Mouse (Mus musculus): ENCODE measurements around the gene Dhx38.

The Dhx38 gene

DNA sequence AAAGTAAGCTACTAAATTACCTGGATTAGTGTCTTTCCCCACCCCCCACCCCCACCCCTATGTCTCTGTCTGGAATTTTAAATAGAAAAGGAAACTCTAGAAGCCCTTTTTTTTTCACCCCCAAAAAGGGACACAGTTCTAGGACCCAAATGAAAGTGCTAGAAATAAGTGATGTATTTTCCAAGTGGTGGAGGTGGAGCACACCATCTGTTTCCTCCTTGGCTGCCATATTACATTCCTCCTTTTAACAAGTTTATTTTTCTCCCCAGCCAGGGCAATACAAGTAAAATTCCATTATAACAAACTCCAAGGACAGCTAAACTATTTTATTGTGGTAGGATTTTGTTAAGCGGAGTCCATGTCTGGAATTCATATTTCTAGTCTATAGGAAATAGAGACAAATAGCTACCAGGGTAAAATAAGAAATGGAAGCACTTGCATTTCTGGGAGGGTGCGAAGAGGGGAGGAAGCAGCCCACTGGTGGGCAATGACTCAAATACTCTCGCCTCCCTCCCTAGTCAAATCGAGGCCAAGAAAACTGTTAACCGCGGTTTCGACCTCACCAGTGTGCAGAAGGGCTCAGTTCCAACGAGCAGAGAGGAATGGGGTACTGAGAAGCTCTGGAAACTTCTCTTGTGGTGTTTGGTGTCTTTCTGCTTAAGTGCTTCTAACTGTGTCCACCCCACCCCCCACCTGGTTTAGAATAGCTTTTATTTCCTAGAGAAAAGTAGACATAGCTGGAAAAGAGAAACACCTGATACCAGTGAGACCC, 22.7 kb downstream of the Dhx38 start:
- DNase-seq, result no peak

DNA sequence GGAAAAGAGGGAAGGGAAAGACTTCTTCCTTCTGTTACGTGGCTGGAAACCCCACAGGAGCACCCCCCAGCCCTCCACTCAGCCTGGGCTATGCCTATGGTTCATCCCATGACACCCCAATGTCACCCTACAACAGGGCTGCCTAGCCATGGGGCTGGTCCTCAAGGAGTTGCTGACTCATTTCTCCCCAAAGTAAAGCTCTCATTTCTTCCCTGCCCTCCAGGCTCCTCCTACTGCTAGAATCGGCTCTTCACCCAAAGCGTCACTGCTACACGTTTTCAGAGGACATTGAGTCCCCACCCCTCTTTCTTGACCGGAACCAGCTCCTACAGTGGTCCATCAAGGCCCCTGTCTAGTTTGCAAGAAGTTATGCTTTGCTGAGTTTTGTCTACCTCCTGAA, 23.5 kb downstream of the Dhx38 start:
- DNase-seq, result no peak

DNA sequence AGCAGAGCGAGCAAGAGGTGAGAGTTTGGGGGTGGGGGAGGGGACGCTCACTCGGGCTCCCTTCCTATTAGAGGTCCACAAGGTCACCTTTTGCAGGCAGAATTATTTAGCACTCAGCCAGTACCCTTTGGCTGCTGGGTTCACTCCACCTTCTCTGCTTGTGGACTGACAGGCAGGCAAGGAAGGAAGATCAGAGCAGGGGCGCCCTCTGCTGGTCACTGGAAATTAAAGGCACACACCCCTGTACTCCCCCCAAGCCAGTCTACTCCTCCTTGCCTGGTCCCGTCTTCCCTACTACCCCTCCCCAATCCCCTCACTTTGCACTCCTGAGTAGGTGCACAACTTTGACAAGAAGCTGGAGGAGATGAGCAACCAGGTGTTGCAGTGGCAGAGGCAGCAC, 29.0 kb downstream of the Dhx38 start:
- peak; percentile 78 for DNase-seq

DNA sequence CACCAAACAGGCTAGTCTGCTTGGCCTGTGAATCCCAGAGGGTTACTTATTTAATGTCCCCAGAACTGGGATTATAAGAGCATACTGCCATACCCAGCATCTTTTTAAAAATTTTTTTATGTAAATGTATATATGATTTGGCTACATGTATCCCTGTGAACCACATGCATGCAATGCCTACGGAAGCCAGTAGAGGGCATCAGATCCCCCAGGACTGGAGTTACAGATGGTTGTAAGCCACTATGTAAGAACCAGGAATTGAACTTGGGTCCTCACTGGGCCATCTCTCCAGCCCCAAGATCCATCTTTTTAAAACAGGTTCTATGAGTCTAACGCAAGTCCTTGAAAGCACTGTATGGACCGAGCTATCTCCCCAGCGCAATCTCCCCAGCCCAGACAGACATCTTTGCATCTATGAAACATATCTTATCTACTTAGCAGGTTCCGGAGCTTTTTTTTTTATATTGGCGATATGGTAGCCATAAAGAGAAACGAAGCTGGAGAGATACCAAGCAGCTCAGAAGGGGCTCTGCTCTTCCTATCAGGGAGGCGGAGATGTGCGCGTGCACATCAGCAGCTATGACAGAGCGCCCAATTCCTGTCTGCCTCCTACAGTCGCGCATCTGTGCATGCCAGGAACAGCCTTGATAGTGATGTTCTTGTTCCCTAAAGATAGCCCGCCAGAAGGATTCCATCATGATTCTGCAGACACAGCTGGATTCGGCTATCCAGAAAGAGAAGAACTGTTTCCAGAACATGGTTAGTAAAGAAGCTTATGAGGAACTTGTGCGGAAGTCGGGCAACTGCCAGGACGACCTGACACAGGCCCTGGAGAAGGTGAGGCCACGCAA, 30.3 kb downstream of the Dhx38 start:
- peak; percentile 51 for DNase-seq

DNA sequence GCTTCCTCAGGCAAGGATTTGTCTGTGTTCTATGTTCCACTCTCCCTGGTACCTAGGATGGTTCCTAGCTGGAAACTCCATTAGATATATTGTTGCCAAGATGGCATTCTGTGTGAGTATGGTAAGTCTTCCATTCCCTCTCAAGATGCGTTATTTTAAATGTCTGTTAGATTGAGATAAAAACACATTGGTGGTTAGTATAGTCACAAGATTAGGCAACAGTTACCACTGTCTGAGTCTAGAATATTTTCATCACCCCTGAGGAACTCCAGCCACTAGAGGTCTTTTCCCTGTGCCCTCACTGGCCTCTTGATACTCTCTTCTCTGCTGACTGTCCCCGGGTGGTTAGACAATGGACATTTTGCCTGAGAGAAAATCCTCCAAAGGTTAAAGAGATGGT, 41.7 kb downstream of the Dhx38 start:
- DNase-seq, result no peak

DNA sequence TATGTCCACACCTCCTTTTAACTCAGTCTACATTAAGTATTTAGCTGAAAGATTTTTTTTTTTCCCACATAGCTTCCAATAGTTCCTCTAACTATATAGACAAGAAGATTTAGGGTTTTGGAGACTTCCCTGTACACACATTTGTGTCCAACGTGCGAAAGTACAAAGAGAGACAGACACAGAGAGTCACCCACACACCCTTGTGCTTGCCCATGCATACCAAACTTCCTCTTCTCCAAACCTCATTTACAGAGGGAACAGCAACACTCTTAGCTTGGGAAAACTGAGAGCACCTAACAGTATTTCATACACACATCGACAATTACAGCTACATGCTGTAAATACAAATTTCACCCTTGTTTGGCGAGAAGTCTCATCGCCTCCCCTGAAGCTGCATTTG, 60.1 kb downstream of the Dhx38 start:
- DNase-seq, result no peak

DNA sequence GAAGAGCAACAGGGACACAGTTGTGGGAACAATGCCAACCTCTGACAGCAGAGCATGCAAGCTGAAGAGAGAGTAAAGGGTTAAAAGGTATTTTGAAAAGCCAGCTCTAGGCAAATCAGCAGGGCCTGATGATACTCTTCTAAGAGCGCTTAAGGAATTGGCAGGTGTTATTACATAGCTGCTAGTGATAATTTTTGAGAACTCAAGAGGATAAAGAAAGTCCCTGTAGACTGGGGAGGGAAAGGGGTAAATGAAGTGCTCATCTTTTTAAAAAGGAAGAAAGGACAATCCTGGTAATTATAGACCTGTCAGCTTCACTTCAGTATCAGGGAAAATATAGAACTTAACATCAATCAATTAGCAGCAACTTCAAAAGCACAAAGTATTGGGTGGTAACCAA, 62.1 kb downstream of the Dhx38 start:
- no peak for DNase-seq

DNA sequence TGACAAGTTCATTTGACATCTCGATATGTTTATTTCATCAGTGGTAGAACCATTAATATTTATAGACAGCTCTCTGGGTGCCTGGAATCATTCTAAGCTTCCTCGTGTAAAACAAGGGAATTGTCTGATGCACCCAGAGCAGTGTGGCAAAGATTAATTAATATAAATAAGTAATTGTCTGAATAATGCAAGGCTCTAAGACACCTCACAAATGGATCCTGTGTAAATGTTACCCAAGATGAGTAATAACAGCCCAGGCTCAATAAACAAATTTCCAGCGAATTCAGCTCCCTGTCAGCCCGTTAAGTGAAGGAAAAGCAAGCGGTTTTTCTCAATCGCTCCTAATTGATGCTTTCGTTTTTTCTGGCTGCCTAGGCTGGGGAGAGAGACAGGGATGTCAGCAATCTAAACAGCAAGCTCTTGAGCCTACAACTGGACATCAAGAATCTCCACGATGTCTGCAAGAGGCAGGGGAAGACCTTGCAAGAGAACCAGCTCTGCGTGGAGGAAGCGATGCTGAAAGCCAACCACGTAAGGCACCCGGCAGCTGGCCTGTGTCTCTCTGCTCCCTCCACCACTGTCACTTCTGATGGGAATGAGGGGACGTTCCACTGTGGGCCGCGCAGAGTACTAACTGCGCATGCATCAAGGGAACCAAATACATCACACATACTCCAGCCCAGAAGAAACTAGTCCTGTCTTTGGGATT, 66.5 kb downstream of the Dhx38 start:
- DNase-seq, result no peak

Data from kidney, adult 18-20 months (tissue).